Mouse (Mus musculus): ENCODE measurements around the gene Slc36a3.

DNA sequence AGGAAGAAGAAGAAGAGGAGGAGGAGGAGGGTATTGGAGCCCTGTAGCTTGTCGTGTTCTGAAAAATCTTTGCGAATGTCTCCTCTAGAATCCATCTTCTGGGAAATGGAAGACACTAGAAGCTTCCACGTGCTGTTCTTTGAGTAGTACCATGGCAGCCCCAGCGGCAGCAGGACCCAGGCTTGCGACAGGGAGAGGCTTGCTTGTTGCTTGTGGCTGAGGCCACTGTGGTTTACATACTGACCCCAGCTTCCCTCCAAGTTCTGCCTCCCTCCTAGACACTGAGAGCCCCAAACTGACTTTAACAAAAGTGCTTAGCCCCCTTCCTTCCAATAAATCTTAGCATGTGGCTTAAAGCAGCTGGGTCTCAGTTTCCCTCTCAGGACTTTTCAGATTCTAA lies 32.7 kb upstream of the Slc36a3 start:
- TF ChIP-seq POLR2A (IDR thresholded peaks at IDR 0.05; ENCODE audit: insufficient read length, low read depth), result no peak
- no peak for TF ChIP-seq CEBPB (IDR thresholded peaks at IDR 0.05; ENCODE audit: insufficient read depth, poor library complexity, severe bottlenecking)
- no peak for TF ChIP-seq POLR2AphosphoS2 (IDR thresholded peaks at IDR 0.05; ENCODE audit: insufficient read length, low read depth)
- TF ChIP-seq MYOD1 (IDR thresholded peaks at IDR 0.05; ENCODE audit: control insufficient read depth in 1 of 3, insufficient read length in 2 of 3, low read depth in 2 of 3), result no peak
- TF ChIP-seq TCF12 (IDR thresholded peaks at IDR 0.05; ENCODE audit: insufficient read depth, poor library complexity, severe bottlenecking), result no peak
- TF ChIP-seq MAX (IDR thresholded peaks at IDR 0.05; ENCODE audit: low read depth), result no peak
- TF ChIP-seq SRF (IDR thresholded peaks at IDR 0.05; ENCODE audit: control insufficient read depth, insufficient read length, low read depth), result no peak
